Mouse (Mus musculus): ENCODE measurements around the gene D5Ertd579e. TPM values are rescaled to one million over a fixed set of nuclear protein-coding genes. Genes with fewer than 3 reads are reported as not detected.

Gene D5Ertd579e
- total and polyA plus RNA-seq, 3 experiments, result 13.7 to 29.4 (median 22.9) TPM

DNA sequence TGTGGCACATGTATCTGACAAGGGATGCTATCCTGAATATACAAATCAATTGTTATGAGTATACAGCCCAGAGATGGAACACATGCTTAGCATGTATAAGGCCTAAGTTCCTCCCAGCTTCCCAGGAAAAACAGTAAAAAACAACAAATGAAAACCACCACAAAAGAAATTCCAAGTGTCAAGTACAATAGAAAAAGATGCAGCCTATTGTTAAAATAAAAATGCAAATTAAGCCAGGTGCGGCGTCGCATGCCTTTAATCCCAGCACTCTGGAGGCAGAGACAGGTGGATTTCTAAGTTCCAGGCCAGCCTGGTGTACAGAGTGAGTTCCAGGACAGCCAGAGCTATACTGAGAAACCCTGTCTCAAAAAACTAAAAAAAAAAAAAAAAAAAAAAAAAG is 138.9 kb downstream of the D5Ertd579e start:
- dilution Hi-C loops (cut with MboI; ENCODE audit: extremely low pct_ligation_motif_present, extremely low pct_unique_long_range_greater_than_20kb, low sequenced_read_pairs), result no loop called here
- no peak overlapping the region for H3K4me2 ChIP-seq (ENCODE audit: insufficient read depth, low read depth, poor library complexity, severe bottlenecking)
- TF ChIP-seq CHD1 (IDR thresholded peaks at IDR 0.05; ENCODE audit: low read depth, low read length) (no peak), NRF1 (IDR thresholded peaks at IDR 0.05; ENCODE audit: low read depth, low read length) (no peak), USF2 (conservative IDR thresholded peaks at IDR 0.05; ENCODE audit: low read depth, low read length) (no peak), GABPA (IDR thresholded peaks at IDR 0.05; ENCODE audit: insufficient replicate concordance, low read depth, low read length) (no peak), ZMIZ1 (IDR thresholded peaks at IDR 0.05; ENCODE audit: low read depth, low read length) (no peak), ZNF384 (IDR thresholded peaks at IDR 0.05; ENCODE audit: low read depth, low read length) (no peak), MAX (IDR thresholded peaks at IDR 0.05; ENCODE audit: low read length) (no peak), MYC (IDR thresholded peaks at IDR 0.05; ENCODE audit: low read depth, low read length) (no peak), UBTF (IDR thresholded peaks at IDR 0.05; ENCODE audit: low read depth, low read length) (no peak)
- H3K27ac ChIP-seq (ENCODE audit: insufficient read depth, low read depth), result no peak overlapping the region
- H3K27me3 ChIP-seq (replicated peaks), result no peaks in the 10 kb centered on the region
- peaks cover 0 to 11% of the 10 kb centered on the region in 2 experiments for H3K36me3 ChIP-seq (replicated peaks in 1 of 2; ENCODE audit: control insufficient read depth in 1 of 2, insufficient read depth in 1 of 2, low read length in 1 of 2)
- DNase-seq (ENCODE audit: extremely low read depth), result no peak
- H3K79me2 ChIP-seq (replicated peaks; ENCODE audit: control insufficient read depth, extremely low read depth, insufficient read depth, poor library complexity, severe bottlenecking), result peaks cover under 1% of the 10 kb centered on the region; the same call in 1 of the 2 replicates
- no peak overlapping the region for H3K9ac ChIP-seq (ENCODE audit: insufficient read depth, low read depth)
- no peak overlapping the region for H3K4me3 ChIP-seq (replicated peaks in 1 of 3; ENCODE audit: low read depth in 2 of 3, low read length in 2 of 3, poor library complexity in 1 of 3)
- in situ Hi-C loops (cut with MboI; ENCODE audit: low pct_ligation_motif_present, low pct_unique_long_range_greater_than_20kb, low sequenced_read_pairs), result no loop called here
- peaks cover 24 to 65% of the 10 kb centered on the region in 2 experiments for H3K4me1 ChIP-seq (ENCODE audit: control insufficient read depth in 1 of 2, insufficient read depth in 2 of 2)
- H3K9me3 ChIP-seq (replicated peaks; ENCODE audit: low read length), result no peaks in the 10 kb centered on the region

DNA sequence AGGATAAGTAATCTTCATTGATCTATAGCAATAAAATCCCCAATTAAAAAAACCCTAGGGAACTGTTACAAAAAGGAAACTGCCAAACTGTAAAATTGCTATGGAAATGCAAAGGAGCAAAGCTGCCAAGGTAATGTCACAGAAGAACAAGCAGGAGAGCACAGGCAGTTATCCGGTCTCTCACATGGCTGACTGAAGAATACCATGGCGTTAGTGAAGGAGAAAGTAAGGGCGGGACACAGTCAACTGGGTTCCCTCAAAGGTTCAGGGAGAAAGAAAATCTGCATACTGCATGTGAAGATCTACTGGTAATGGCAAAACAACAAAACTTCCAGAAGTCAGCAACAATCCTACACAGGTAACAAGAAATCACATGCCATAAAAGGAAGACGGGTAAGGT is 139.5 kb downstream of the D5Ertd579e start:
- Histone ChIP-seq H3K9ac (ENCODE audit: insufficient read depth, low read depth) (no peak overlapping the region), H3K36me3 (replicated peaks in 1 of 2; ENCODE audit: control insufficient read depth in 1 of 2, insufficient read depth in 1 of 2, low read length in 1 of 2) (peaks cover 0 to 11% of the 10 kb centered on the region in 2 experiments), H3K27ac (ENCODE audit: insufficient read depth, low read depth) (no peak overlapping the region), H3K4me2 (ENCODE audit: insufficient read depth, low read depth, poor library complexity, severe bottlenecking) (no peak overlapping the region), H3K79me2 (replicated peaks; ENCODE audit: control insufficient read depth, extremely low read depth, insufficient read depth, poor library complexity, severe bottlenecking) (peaks cover 3% of the 10 kb centered on the region; the same call in 1 of the 2 replicates), H3K4me3 (replicated peaks in 1 of 3; ENCODE audit: low read depth in 2 of 3, low read length in 2 of 3, poor library complexity in 1 of 3) (no peak overlapping the region), H3K27me3 (replicated peaks) (no peaks in the 10 kb centered on the region), H3K4me1 (ENCODE audit: control insufficient read depth in 1 of 2, insufficient read depth in 2 of 2) (peaks cover 20 to 65% of the 10 kb centered on the region in 2 experiments), H3K9me3 (replicated peaks; ENCODE audit: low read length) (no peaks in the 10 kb centered on the region)
- dilution Hi-C loops (cut with MboI; ENCODE audit: extremely low pct_ligation_motif_present, extremely low pct_unique_long_range_greater_than_20kb, low sequenced_read_pairs) (no loop called here), in situ Hi-C loops (cut with MboI; ENCODE audit: low pct_ligation_motif_present, low pct_unique_long_range_greater_than_20kb, low sequenced_read_pairs) (no loop called here)
- no peak for DNase-seq (ENCODE audit: extremely low read depth)
- TF ChIP-seq JUND (conservative IDR thresholded peaks at IDR 0.05; ENCODE audit: low read depth, low read length) (no peak), GABPA (IDR thresholded peaks at IDR 0.05; ENCODE audit: insufficient replicate concordance, low read depth, low read length) (no peak), ZMIZ1 (IDR thresholded peaks at IDR 0.05; ENCODE audit: low read depth, low read length) (no peak), ZC3H11A (IDR thresholded peaks at IDR 0.05; ENCODE audit: low read depth, low read length) (no peak), USF2 (conservative IDR thresholded peaks at IDR 0.05; ENCODE audit: low read depth, low read length) (no peak), ELF1 (IDR thresholded peaks at IDR 0.05; ENCODE audit: low read depth, low read length) (no peak), HCFC1 (IDR thresholded peaks at IDR 0.05; ENCODE audit: low read depth, low read length) (no peak)

DNA sequence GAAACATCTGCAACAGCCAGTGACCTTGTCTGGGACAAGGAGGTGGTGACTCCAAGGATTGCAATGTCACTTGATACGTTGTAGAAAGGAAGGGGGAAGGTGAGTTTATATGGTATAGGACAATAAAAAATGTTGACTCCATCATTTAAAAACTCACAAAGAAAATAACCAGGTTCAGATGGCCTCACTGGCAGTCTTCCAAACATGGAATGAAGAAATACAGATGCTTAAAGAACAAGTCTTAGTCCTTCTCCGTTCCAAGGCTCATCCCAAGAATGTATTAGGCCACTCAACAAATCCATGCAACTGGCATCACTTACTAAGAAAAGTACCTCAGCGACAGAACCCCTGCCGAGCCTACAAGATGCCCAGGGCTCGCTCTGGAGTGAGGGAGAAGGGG is 141.3 kb downstream of the D5Ertd579e start:
- no peak for DNase-seq (ENCODE audit: extremely low read depth)
- Histone ChIP-seq H3K27me3 (replicated peaks) (no peaks in the 10 kb centered on the region), H3K9me3 (replicated peaks; ENCODE audit: low read length) (no peaks in the 10 kb centered on the region), H3K79me2 (replicated peaks; ENCODE audit: control insufficient read depth, extremely low read depth, insufficient read depth, poor library complexity, severe bottlenecking) (peaks cover 3% of the 10 kb centered on the region; the same call in 1 of the 2 replicates), H3K36me3 (replicated peaks in 1 of 2; ENCODE audit: control insufficient read depth in 1 of 2, insufficient read depth in 1 of 2, low read length in 1 of 2) (peaks cover 0 to 15% of the 10 kb centered on the region in 2 experiments), H3K4me1 (ENCODE audit: control insufficient read depth in 1 of 2, insufficient read depth in 2 of 2) (peaks cover 23 to 70% of the 10 kb centered on the region in 2 experiments), H3K27ac (ENCODE audit: insufficient read depth, low read depth) (peak overlapping the region; percentile 16; the same call in 1 of the 2 replicates), H3K9ac (ENCODE audit: insufficient read depth, low read depth) (no peak overlapping the region), H3K4me3 (replicated peaks in 1 of 3; ENCODE audit: low read depth in 2 of 3, low read length in 2 of 3, poor library complexity in 1 of 3) (no peak overlapping the region), H3K4me2 (ENCODE audit: insufficient read depth, low read depth, poor library complexity, severe bottlenecking) (no peak overlapping the region)
- no peak for TF ChIP-seq KAT2A (IDR thresholded peaks at IDR 0.05; ENCODE audit: insufficient replicate concordance, low read length)
- no peak for TF ChIP-seq NELFE (IDR thresholded peaks at IDR 0.05; ENCODE audit: low read depth, low read length)
- TF ChIP-seq USF2 (conservative IDR thresholded peaks at IDR 0.05; ENCODE audit: low read depth, low read length), result no peak
- no peak for TF ChIP-seq POLR2A (IDR thresholded peaks at IDR 0.05; ENCODE audit: low read depth, low read length)
- no peak for TF ChIP-seq GABPA (IDR thresholded peaks at IDR 0.05; ENCODE audit: insufficient replicate concordance, low read depth, low read length)
- TF ChIP-seq MAFK (IDR thresholded peaks at IDR 0.05; ENCODE audit: insufficient replicate concordance, low read length), result no peak
- TF ChIP-seq ELF1 (IDR thresholded peaks at IDR 0.05; ENCODE audit: low read depth, low read length), result no peak
- no peak for TF ChIP-seq MEF2A (IDR thresholded peaks at IDR 0.05; ENCODE audit: borderline replicate concordance, low read depth, low read length)
- dilution Hi-C loops (cut with MboI; ENCODE audit: extremely low pct_ligation_motif_present, extremely low pct_unique_long_range_greater_than_20kb, low sequenced_read_pairs), result no loop called here
- in situ Hi-C loops (cut with MboI; ENCODE audit: low pct_ligation_motif_present, low pct_unique_long_range_greater_than_20kb, low sequenced_read_pairs), result no loop called here

All from CH12.LX (cell line).